Mouse (Mus musculus): ENCODE results near the gene Hist1h2ba.

GRCm38 (mm10) chr13:23950928-23951327, 17.0 kb upstream of the Hist1h2ba start:
- TF ChIP-seq CTCF (IDR thresholded peaks at IDR 0.05; ENCODE audit: borderline replicate concordance, insufficient read depth, low read depth, low read length): no peak
- TF ChIP-seq POLR2A (IDR thresholded peaks at IDR 0.05; ENCODE audit: borderline replicate concordance, insufficient read depth, low read length): no peak

Data from cerebellum, adult 2 months (tissue).